Mouse (Mus musculus): ENCODE results near the gene Gm3402. TPM values are rescaled to one million over a fixed set of nuclear protein-coding genes. Genes with fewer than 3 reads are reported as not detected.
"Not testable (repeated sequence)": the region's sequence is repeated elsewhere in the genome, so short reads cannot be mapped to it uniquely, and the experiment has no call there.

Gm3402 gene
- polyA plus RNA-seq, 1 experiment from 2014 or later = not detected

DNA sequence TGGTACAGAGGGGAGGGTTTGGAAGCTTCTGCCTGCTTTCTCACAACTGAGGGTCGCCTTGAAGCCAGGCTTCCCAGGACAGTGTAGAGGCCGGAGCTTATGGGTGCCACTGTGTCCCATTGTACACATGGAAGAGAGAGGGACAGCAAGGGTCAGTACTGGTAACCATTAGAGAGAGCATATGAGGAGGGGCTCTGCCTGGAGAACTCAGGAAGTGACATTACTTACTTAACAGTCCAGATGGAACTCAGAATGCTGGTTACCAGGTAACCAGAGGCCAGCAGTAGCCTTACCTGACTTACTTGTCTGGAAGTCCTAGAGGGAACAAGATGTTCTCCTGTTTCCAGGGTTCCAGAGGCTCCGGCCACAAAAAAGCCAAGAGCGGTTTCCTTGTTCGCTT lies 11.8 kb upstream of the Gm3402 start, which contains the start of gene 4930449I24Rik:
TSS of gene 4930449I24Rik (plus strand) at position 301 of the 400 bp plus-strand sequence.
- H3K36me3 ChIP-seq (replicated peaks; ENCODE audit: control insufficient read depth, insufficient read depth); H3K27me3 ChIP-seq (ENCODE audit: control insufficient read depth, insufficient read depth, low read length): not testable (repeated sequence)

DNA sequence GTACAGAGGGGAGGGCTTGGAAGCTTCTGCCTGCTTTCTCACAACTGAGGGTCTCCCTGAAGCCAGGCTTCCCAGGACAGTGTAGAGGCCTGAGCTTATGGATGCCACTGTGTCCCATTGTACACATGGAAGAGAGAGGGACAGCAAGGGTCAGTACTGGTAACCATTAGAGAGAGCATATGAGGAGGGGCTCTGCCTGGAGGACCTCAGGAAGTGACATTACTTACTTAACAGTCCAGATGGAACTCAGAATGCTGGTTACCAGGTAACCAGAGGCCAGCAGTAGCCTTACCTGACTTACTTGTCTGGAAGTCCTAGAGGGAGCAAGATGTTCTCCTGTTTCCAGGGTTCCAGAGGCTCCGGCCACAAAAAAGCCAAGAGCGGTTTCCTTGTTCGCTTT lies 11.6 kb downstream of the Gm3402 start, which contains the start of gene Gm3404:
TSS of gene Gm3404 (plus strand) at position 301 of the 400 bp plus-strand sequence.
- not testable (repeated sequence) for ATAC-seq (ENCODE audit: low FRiP score); H3K9me3 ChIP-seq (ENCODE audit: control insufficient read depth, low read length); DNase-seq (ENCODE audit: low spot score); H3K4me1 ChIP-seq (replicated peaks; ENCODE audit: control insufficient read depth, insufficient read depth, low read length); H3K9ac ChIP-seq; H3K4me2 ChIP-seq (replicated peaks); H3K4me3 ChIP-seq (replicated peaks; ENCODE audit: low read length); H3K27ac ChIP-seq; H3K36me3 ChIP-seq (replicated peaks; ENCODE audit: control insufficient read depth, insufficient read depth); H3K27me3 ChIP-seq (ENCODE audit: control insufficient read depth, insufficient read depth, low read length)
- WGBS = 100% methylated on average over 1 of the region's 3 CpGs

More for the DNA sequence above, 11.8 kb upstream of the Gm3402 start, which contains the start of gene 4930449I24Rik:
- not testable (repeated sequence) for H3K4me2 ChIP-seq (replicated peaks); H3K4me3 ChIP-seq (replicated peaks; ENCODE audit: low read length); DNase-seq (ENCODE audit: low spot score); H3K27ac ChIP-seq; H3K9me3 ChIP-seq (ENCODE audit: control insufficient read depth, low read length); H3K9ac ChIP-seq; ATAC-seq (ENCODE audit: low FRiP score); H3K4me1 ChIP-seq (replicated peaks; ENCODE audit: control insufficient read depth, insufficient read depth, low read length)
- WGBS = no CpG with 5 or more reads among the region's 5 CpGs

GRCm38 (mm10) chr5:146537347-146537746 lies 23.4 kb downstream of the Gm3402 start, which contains the start of gene Gm3409:
Gene Gm3409 (plus strand): TSS chr5:146537647.
- H3K27me3 ChIP-seq (ENCODE audit: control insufficient read depth, insufficient read depth, low read length); ATAC-seq (ENCODE audit: low FRiP score); H3K9me3 ChIP-seq (ENCODE audit: control insufficient read depth, low read length); DNase-seq (ENCODE audit: low spot score); H3K9ac ChIP-seq; H3K4me3 ChIP-seq (replicated peaks; ENCODE audit: low read length); H3K27ac ChIP-seq; H3K36me3 ChIP-seq (replicated peaks; ENCODE audit: control insufficient read depth, insufficient read depth); H3K4me1 ChIP-seq (replicated peaks; ENCODE audit: control insufficient read depth, insufficient read depth, low read length); H3K4me2 ChIP-seq (replicated peaks): not testable (repeated sequence)
- WGBS = 100% methylated on average over 2 of the region's 3 CpGs

DNA sequence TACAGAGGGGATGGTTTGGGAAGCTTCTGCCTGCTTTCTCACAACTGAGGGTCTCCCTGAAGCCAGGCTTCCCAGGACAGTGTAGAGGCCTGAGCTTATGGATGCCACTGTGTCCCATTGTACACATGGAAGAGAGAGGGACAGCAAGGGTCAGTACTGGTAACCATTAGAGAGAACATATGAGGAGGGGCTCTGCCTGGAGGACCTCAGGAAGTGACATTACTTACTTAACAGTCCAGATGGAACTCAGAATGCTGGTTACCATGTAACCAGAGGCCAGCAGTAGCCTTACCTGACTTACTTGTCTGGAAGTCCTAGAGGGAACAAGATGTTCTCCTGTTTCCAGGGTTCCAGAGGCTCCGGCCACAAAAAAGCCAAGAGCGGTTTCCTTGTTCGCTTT lies 41.9 kb downstream of the Gm3402 start, which contains the start of gene Gm3415:
TSS of gene Gm3415 (plus strand) at position 301 of the 400 bp plus-strand sequence.
- not testable (repeated sequence) for DNase-seq (ENCODE audit: low spot score); H3K4me2 ChIP-seq (replicated peaks); H3K27me3 ChIP-seq (ENCODE audit: control insufficient read depth, insufficient read depth, low read length); H3K27ac ChIP-seq; H3K36me3 ChIP-seq (replicated peaks; ENCODE audit: control insufficient read depth, insufficient read depth); H3K4me1 ChIP-seq (replicated peaks; ENCODE audit: control insufficient read depth, insufficient read depth, low read length); H3K9ac ChIP-seq; H3K4me3 ChIP-seq (replicated peaks; ENCODE audit: low read length); ATAC-seq (ENCODE audit: low FRiP score); H3K9me3 ChIP-seq (ENCODE audit: control insufficient read depth, low read length)
- WGBS = no CpG with 5 or more reads among the region's 3 CpGs

DNA sequence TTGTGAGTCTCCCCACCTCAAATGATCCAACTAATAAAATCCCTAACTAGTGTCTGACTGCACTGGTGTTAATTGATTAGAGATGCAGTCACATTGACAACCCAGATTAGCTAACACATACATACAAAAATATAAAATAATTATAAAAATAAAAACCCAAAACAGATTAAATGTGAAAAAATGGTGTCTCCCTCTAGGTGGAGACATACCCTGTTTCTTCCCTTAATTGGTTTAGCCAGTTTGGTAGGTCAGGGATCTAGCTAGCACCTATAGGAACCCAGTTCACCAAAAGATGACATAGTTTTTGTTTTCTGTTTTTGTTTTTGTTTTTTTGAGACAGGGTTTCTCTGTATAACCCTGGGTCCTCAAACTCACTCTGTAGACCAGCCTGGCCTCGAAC lies 50.3 kb downstream of the Gm3402 start:
- Histone ChIP-seq H3K4me1 (replicated peaks; ENCODE audit: control insufficient read depth, insufficient read depth, low read length) (no peaks in the 10 kb centered on the region), H3K9me3 (ENCODE audit: control insufficient read depth, low read length) (no peaks in the 10 kb centered on the region), H3K4me2 (replicated peaks) (no peak overlapping the region), H3K27me3 (ENCODE audit: control insufficient read depth, insufficient read depth, low read length) (no peaks in the 10 kb centered on the region), H3K9ac (no peak overlapping the region), H3K27ac (no peak overlapping the region), H3K36me3 (replicated peaks; ENCODE audit: control insufficient read depth, insufficient read depth) (no peaks in the 10 kb centered on the region), H3K4me3 (replicated peaks; ENCODE audit: low read length) (no peak overlapping the region)
- ATAC-seq (ENCODE audit: low FRiP score) (no peak), DNase-seq (ENCODE audit: low spot score) (no peak)
- 91% methylated on average over 1 of the region's 1 CpGs for WGBS

Other genes with a start within 250 kb of the Gm3402 start
- gene Wasf3, start 129.1 kb upstream of the Gm3402 start, polyA plus RNA-seq (2014; fragmentation: Nextera tagmentation; extraction: Ambion mirVana) = 10.3 and 10.4 TPM in 2 replicates
- gene Gm6408, start 32.2 kb upstream of the Gm3402 start, polyA plus RNA-seq (2014; fragmentation: Nextera tagmentation; extraction: Ambion mirVana) = not detected in 2 replicates
- not detected in 2 replicates for gene Gm6370, start 22.8 kb upstream of the Gm3402 start, polyA plus RNA-seq (2014; fragmentation: Nextera tagmentation; extraction: Ambion mirVana)
- gene 4930449I24Rik, start 11.7 kb upstream of the Gm3402 start, polyA plus RNA-seq (2014; fragmentation: Nextera tagmentation; extraction: Ambion mirVana) = not detected in 2 replicates
- gene Gm3404, start 11.7 kb downstream of the Gm3402 start, polyA plus RNA-seq (2014; fragmentation: Nextera tagmentation; extraction: Ambion mirVana) = not detected in 2 replicates
- not detected in 2 replicates for gene Gm3409, start 23.5 kb downstream of the Gm3402 start, polyA plus RNA-seq (2014; fragmentation: Nextera tagmentation; extraction: Ambion mirVana)
- gene Gm3415, start 42.0 kb downstream of the Gm3402 start, polyA plus RNA-seq (2014; fragmentation: Nextera tagmentation; extraction: Ambion mirVana) = not detected in 2 replicates
- 17.5 and 27.3 TPM in 2 replicates for gene Gpr12, start 71.1 kb downstream of the Gm3402 start, polyA plus RNA-seq (2014; fragmentation: Nextera tagmentation; extraction: Ambion mirVana)